Mouse (Mus musculus) neural tube, embryonic 13.5 days (tissue): ENCODE results near the gene Vmn1r184. TPM values are rescaled to one million over a fixed set of nuclear protein-coding genes. Genes with fewer than 3 reads are reported as not detected.
"Not testable (repeated sequence)": the region's sequence is repeated elsewhere in the genome, so short reads cannot be mapped to it uniquely, and the experiment has no call there.

Source experiments
- ATAC-seq: fragments of 200-750 bp; cut with Nextera tagmentation; 2 replicates; pipeline ENCODE4 v1.8.0; 2017; ENCODE audit warnings: low read depth, mild to moderate bottlenecking, moderate TSS enrichment, moderate library complexity
- H3K27ac ChIP-seq: fragments of 300-500 bp; sonication (generic); replicated peaks from 2 replicates; pipeline ENCODE4 v1.5.1; 2015; ENCODE audit warnings: moderate library complexity, mild to moderate bottlenecking, inconsistent platforms
- H3K27me3 ChIP-seq: fragments of 300-500 bp; sonication (generic); 2 replicates; pipeline ENCODE4 v1.6.1; 2015; ENCODE audit warnings: mild to moderate bottlenecking, inconsistent platforms
- H3K36me3 ChIP-seq: fragments of 300-500 bp; sonication (generic); 2 replicates; pipeline ENCODE4 v1.6.1; 2015; ENCODE audit warnings: mild to moderate bottlenecking, inconsistent platforms
- H3K4me1 ChIP-seq: fragments of 300-500 bp; sonication (generic); replicated peaks from 2 replicates; pipeline ENCODE4 v1.6.1; 2015; ENCODE audit warnings: inconsistent platforms
- H3K4me2 ChIP-seq: fragments of 300-500 bp; sonication (generic); 2 replicates; pipeline ENCODE4 v1.6.1; 2015; ENCODE audit warnings: inconsistent platforms, mild to moderate bottlenecking, moderate library complexity
- H3K4me3 ChIP-seq: fragments of 300-500 bp; sonication (generic); 2 replicates; pipeline ENCODE4 v1.5.1; 2015; ENCODE audit warnings: mild to moderate bottlenecking, inconsistent platforms
- H3K9ac ChIP-seq: fragments of 300-500 bp; sonication (generic); 2 replicates; pipeline ENCODE4 v1.6.1; 2015; ENCODE audit warnings: moderate library complexity, mild to moderate bottlenecking, inconsistent platforms
- H3K9me3 ChIP-seq: fragments of 300-500 bp; sonication (generic); 2 replicates; pipeline ENCODE4 v1.6.1; 2016; ENCODE audit warnings: inconsistent platforms
- WGBS: fragments of 180-500 bp; shearing (Covaris S2); methylation state at CpG from one replicate; pipeline ENCODE4 v1.1.7; 2015; 5-methylcytosine and 5-hydroxymethylcytosine counted together
- polyA plus RNA-seq: library from polyadenylated mRNA; unstranded; fragments of >200 nt; fragmentation: Nextera tagmentation; extraction: Ambion mirVana; gene quantifications from 2 replicates; pipeline ENCODE4 v1.2.1, GENCODE M21; 2015

Vmn1r184 gene
- polyA plus RNA-seq: not detected in 2 replicates

DNA sequence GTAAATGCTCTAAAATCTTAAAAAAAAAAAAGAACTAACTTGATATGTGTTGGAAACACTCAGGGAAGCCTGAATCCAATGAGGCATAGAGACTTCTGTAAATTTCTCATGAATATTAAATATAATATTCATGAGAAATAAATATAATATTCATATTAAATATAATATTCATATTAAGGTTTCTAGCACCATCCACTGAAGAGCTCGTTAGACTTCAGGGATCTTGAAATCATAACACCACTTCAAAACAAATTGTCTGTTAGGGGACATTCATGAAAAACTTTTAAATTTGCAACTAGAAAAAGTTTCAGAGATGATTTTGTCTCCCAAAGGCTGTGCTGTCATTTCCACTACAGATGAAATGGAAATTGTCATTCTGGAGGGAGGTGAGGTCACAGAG lies at the start of gene Vmn1r184:
Gene Vmn1r184 (plus strand): TSS at position 301 of the 400 bp plus-strand sequence.
- 78% methylated on average over 1 of the region's 1 CpGs for WGBS
- H3K4me2 ChIP-seq: not testable (repeated sequence)

DNA sequence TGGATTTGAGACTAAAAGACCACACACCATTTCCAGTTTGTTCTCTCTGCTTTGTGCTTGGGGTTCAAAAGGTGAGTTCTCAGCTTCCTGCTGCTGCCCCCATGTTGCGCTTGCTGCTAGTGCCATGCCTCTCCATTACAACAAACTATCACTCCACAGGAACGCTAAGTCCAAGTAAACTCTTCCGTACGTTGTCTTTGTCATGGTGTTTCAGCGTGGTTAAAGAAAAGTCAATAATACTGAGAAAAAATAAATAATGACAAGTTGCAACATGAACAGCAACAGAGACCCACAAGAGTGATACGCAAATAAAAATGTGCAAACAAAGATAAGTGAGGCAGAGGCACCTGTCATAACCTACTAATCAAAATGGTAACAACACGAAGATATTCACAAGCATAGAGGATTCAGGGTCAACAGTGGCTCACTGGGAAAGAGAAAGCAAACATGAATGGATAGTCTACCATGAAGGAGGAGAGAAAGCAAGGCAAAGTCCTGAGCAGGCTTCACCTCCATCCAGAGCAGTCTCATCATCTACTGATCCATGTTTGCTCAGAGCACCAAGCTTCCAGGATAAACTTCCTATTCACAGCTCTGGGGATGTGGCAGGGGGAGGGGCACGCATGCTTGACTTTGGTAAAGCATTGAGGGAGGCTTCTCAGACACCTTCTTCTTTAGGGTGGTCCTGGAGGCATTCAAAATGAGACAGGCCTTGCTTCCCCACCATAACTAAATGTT lies 43.5 kb downstream of the Vmn1r184 start:
- H3K4me3 ChIP-seq, H3K4me2 ChIP-seq, H3K4me1 ChIP-seq, H3K9ac ChIP-seq, H3K27me3 ChIP-seq, H3K9me3 ChIP-seq, H3K36me3 ChIP-seq, ATAC-seq, H3K27ac ChIP-seq: not testable (repeated sequence)
- whole genome bisulfite sequencing: 84% methylated on average over 8 of the region's 8 CpGs

More for the DNA sequence above, at the start of gene Vmn1r184:
- not testable (repeated sequence) for ATAC-seq, H3K27me3 ChIP-seq, H3K4me3 ChIP-seq, H3K9me3 ChIP-seq, H3K27ac ChIP-seq, H3K9ac ChIP-seq, H3K4me1 ChIP-seq, H3K36me3 ChIP-seq

DNA sequence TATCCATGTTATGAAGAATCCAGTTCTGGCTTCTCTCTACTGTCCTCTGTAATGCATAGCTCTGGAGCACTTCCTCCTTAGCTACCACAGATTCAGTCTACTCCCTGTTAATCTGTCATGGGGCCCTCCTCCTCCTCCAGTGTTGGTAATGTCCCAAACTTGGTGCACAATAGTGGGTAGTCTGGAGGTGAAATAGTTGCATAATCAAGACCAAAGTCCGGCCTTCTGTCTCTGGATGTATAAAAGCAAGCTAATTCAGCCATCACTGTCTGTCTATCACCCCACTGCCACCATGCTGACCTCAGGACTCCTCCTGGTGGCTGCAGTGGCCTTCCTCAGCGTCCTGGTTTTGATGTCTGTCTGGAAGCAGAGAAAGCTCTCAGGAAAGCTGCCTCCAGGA lies 46.8 kb downstream of the Vmn1r184 start, which contains the start of gene Cyp2a4:
Gene Cyp2a4 (plus strand): TSS at position 244 of the 400 bp plus-strand sequence.
- WGBS: 49% methylated on average over 2 of the region's 2 CpGs
- H3K4me3 ChIP-seq, H3K36me3 ChIP-seq, H3K9ac ChIP-seq, H3K27ac ChIP-seq, H3K4me1 ChIP-seq, H3K9me3 ChIP-seq, ATAC-seq, H3K27me3 ChIP-seq, H3K4me2 ChIP-seq: not testable (repeated sequence)

DNA sequence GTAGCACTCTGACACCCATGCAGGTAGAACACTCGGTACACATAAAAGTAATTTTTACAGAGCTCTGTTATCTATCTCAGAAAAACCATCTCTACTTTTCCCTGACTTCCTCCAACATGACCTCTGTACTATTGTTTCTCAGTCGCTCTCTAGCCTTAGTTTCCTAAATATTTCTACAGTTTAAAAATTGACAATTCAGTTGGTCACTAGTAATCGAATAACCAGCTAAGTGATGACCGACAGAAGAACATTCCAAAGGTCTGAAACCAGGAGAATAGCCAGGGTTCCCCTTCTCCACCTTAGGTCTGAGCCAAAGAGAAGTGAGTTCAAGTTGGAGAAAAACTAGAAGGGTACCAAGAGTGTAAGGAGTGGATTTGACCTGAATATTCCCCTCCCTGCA lies 51.7 kb downstream of the Vmn1r184 start:
- H3K27ac ChIP-seq, H3K4me3 ChIP-seq, H3K4me2 ChIP-seq, H3K27me3 ChIP-seq, H3K9me3 ChIP-seq, H3K36me3 ChIP-seq, H3K4me1 ChIP-seq, H3K9ac ChIP-seq, ATAC-seq: not testable (repeated sequence)
- 88% methylated on average over 4 of the region's 4 CpGs for WGBS

DNA sequence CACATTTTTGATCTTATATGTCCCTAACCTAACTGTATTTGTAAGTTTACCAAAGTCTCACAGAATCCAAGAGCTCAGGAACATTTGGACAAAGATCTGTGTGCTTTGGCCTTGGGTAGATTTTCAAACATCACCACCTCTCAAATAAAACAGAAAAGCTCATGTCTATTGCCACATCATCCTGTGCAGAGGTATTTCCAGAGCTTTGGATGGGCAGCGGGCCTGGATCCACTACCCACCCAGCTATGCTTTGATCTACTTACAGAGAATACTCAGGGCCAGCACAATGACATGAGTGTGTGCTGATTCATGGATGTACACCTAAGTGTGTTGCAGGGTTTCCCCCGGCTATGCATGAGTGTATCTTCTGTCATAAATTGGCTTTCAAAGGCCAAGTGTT lies 55.1 kb downstream of the Vmn1r184 start:
- not testable (repeated sequence) for H3K4me3 ChIP-seq, H3K27me3 ChIP-seq, H3K4me1 ChIP-seq, H3K4me2 ChIP-seq, ATAC-seq, H3K27ac ChIP-seq, H3K9me3 ChIP-seq, H3K9ac ChIP-seq, H3K36me3 ChIP-seq
- WGBS: 81% methylated on average over 2 of the region's 2 CpGs

DNA sequence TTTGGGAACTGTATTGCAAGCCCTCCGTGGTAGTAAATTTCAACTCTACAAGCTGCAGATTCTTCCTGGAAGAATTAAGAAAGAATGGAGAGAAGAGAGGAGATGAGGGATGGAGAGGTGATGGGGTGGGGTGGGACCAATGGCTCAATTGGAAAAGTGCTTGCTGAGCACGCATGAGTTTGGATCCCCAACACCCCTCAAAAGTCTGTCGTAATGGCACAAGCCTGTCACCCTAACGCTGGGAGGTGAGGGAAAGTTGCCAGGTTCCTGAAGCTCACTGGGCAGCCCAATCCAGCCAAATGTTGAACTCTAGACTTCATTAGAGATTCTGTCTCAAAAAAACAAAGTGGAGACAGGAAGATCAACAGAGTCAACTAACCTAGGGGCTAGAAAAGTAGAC lies 55.7 kb downstream of the Vmn1r184 start:
- ATAC-seq, H3K27ac ChIP-seq: not testable (repeated sequence)
- WGBS: 85% methylated on average over 4 of the region's 4 CpGs

More for the DNA sequence above, 55.7 kb downstream of the Vmn1r184 start:
- not testable (repeated sequence) for H3K4me2 ChIP-seq, H3K36me3 ChIP-seq, H3K9ac ChIP-seq, H3K4me1 ChIP-seq, H3K9me3 ChIP-seq, H3K27me3 ChIP-seq, H3K4me3 ChIP-seq

Other genes starting within 250 kb of the Vmn1r184 start
- not detected in 2 replicates for gene Cyp2b13, start 198.8 kb upstream of the Vmn1r184 start, polyA plus RNA-seq
- gene Cyp2b9, start 86.9 kb upstream of the Vmn1r184 start, polyA plus RNA-seq: not detected in 2 replicates
- not detected in 2 replicates for gene Cyp2a4, start 46.8 kb downstream of the Vmn1r184 start, polyA plus RNA-seq
- not detected in 2 replicates for gene Nlrp9c, start 143.4 kb downstream of the Vmn1r184 start, polyA plus RNA-seq
- not detected in 2 replicates for gene Nlrp4a, start 174.8 kb downstream of the Vmn1r184 start, polyA plus RNA-seq